Mouse (Mus musculus): Measurements from ENCODE around the gene Olfr237-ps1. TPM values are rescaled to one million over a fixed set of nuclear protein-coding genes. Genes with fewer than 3 reads are reported as not detected.

Gene Olfr237-ps1
- polyA plus RNA-seq, 1 experiment from 2014 or later = not detected

GRCm38 (mm10) chr6:43196781-43197180 is 50.4 kb downstream of the Olfr237-ps1 start, which contains the start of gene Olfr435:
Olfr435 (plus strand) TSS chr6:43197146.
- H3K4me1 ChIP-seq (ENCODE audit: control insufficient read depth, insufficient read depth, low read depth, low read length) = no peaks in the 10 kb centered on the region
- H3K4me2 ChIP-seq (ENCODE audit: low read length) = no peak within 1 kb of the TSS
- H3K9me3 ChIP-seq (ENCODE audit: control insufficient read depth, low read length) = no peaks in the 10 kb centered on the region
- H3K27ac ChIP-seq (ENCODE audit: low read depth, low read length) = no peak within 1 kb of the TSS
- no peaks in the 10 kb centered on the region for H3K27me3 ChIP-seq (replicated peaks; ENCODE audit: control insufficient read depth, insufficient read depth, low read length)
- no peak for ATAC-seq
- no peaks in the 10 kb centered on the region for H3K36me3 ChIP-seq (ENCODE audit: control insufficient read depth, insufficient read depth, low read length)
- no peak within 1 kb of the TSS for H3K9ac ChIP-seq (ENCODE audit: low read depth, low read length)
- no peak within 1 kb of the TSS for H3K4me3 ChIP-seq (ENCODE audit: low read length)

- ATAC-seq = no peak
- Histone ChIP-seq H3K36me3 (ENCODE audit: control insufficient read depth, insufficient read depth, low read length) (no peaks in the 10 kb centered on the region), H3K4me3 (ENCODE audit: low read length) (no peak overlapping the region), H3K27me3 (replicated peaks; ENCODE audit: control insufficient read depth, insufficient read depth, low read length) (no peaks in the 10 kb centered on the region), H3K4me1 (ENCODE audit: control insufficient read depth, insufficient read depth, low read depth, low read length) (no peaks in the 10 kb centered on the region), H3K9ac (ENCODE audit: low read depth, low read length) (no peak overlapping the region), H3K27ac (ENCODE audit: low read depth, low read length) (no peak overlapping the region), H3K9me3 (ENCODE audit: control insufficient read depth, low read length) (no peaks in the 10 kb centered on the region), H3K4me2 (ENCODE audit: low read length) (no peak overlapping the region)
- WGBS = 88% methylated on average over 3 of the region's 3 CpGs
Observed at GRCm38 (mm10) chr6:43198094-43198493, 51.7 kb downstream of the Olfr237-ps1 start.

GRCm38 (mm10) chr6:43202786-43203185 is 56.4 kb downstream of the Olfr237-ps1 start:
- H3K4me3 ChIP-seq (ENCODE audit: low read length) = no peak overlapping the region
- no peak for ATAC-seq

GRCm38 (mm10) chr6:43205355-43205754 is 59.0 kb downstream of the Olfr237-ps1 start:
- H3K4me3 ChIP-seq (ENCODE audit: low read length) = no peak overlapping the region
- H3K4me2 ChIP-seq (ENCODE audit: low read length) = no peak overlapping the region
- H3K36me3 ChIP-seq (ENCODE audit: control insufficient read depth, insufficient read depth, low read length) = no peaks in the 10 kb centered on the region
- H3K4me1 ChIP-seq (ENCODE audit: control insufficient read depth, insufficient read depth, low read depth, low read length) = no peaks in the 10 kb centered on the region
- H3K27me3 ChIP-seq (replicated peaks; ENCODE audit: control insufficient read depth, insufficient read depth, low read length) = no peaks in the 10 kb centered on the region
- H3K27ac ChIP-seq (ENCODE audit: low read depth, low read length) = no peak overlapping the region
- no peak overlapping the region for H3K9ac ChIP-seq (ENCODE audit: low read depth, low read length)
- 36% methylated on average over 2 of the region's 2 CpGs for WGBS
- no peaks in the 10 kb centered on the region for H3K9me3 ChIP-seq (ENCODE audit: control insufficient read depth, low read length)
- ATAC-seq = no peak

More at GRCm38 (mm10) chr6:43202786-43203185, 56.4 kb downstream of the Olfr237-ps1 start:
- H3K27ac ChIP-seq (ENCODE audit: low read depth, low read length) = no peak overlapping the region
- no peaks in the 10 kb centered on the region for H3K9me3 ChIP-seq (ENCODE audit: control insufficient read depth, low read length)
- H3K27me3 ChIP-seq (replicated peaks; ENCODE audit: control insufficient read depth, insufficient read depth, low read length) = no peaks in the 10 kb centered on the region
- H3K4me2 ChIP-seq (ENCODE audit: low read length) = no peak overlapping the region
- H3K36me3 ChIP-seq (ENCODE audit: control insufficient read depth, insufficient read depth, low read length) = no peaks in the 10 kb centered on the region
- H3K4me1 ChIP-seq (ENCODE audit: control insufficient read depth, insufficient read depth, low read depth, low read length) = no peaks in the 10 kb centered on the region
- H3K9ac ChIP-seq (ENCODE audit: low read depth, low read length) = no peak overlapping the region

Other genes starting within 250 kb of the Olfr237-ps1 start
- not detected in 2 replicates for gene Olfr447, start 237.7 kb upstream of the Olfr237-ps1 start, polyA plus RNA-seq (2015; fragmentation: Nextera tagmentation; extraction: Ambion mirVana)
- not detected in 2 replicates for gene Olfr446, start 225.2 kb upstream of the Olfr237-ps1 start, polyA plus RNA-seq (2015; fragmentation: Nextera tagmentation; extraction: Ambion mirVana)
- gene Olfr444, start 197.5 kb upstream of the Olfr237-ps1 start, polyA plus RNA-seq (2015; fragmentation: Nextera tagmentation; extraction: Ambion mirVana) = not detected in 2 replicates
- not detected in 2 replicates for gene Olfr441, start 40.2 kb upstream of the Olfr237-ps1 start, polyA plus RNA-seq (2015; fragmentation: Nextera tagmentation; extraction: Ambion mirVana)
- not detected in 2 replicates for gene Olfr437, start 16.7 kb downstream of the Olfr237-ps1 start, polyA plus RNA-seq (2015; fragmentation: Nextera tagmentation; extraction: Ambion mirVana)
- gene Olfr13, start 25.6 kb downstream of the Olfr237-ps1 start, polyA plus RNA-seq (2015; fragmentation: Nextera tagmentation; extraction: Ambion mirVana) = not detected in 2 replicates
- not detected in 2 replicates for gene Olfr435, start 50.6 kb downstream of the Olfr237-ps1 start, polyA plus RNA-seq (2015; fragmentation: Nextera tagmentation; extraction: Ambion mirVana)
- gene Olfr434, start 66.5 kb downstream of the Olfr237-ps1 start, polyA plus RNA-seq (2015; fragmentation: Nextera tagmentation; extraction: Ambion mirVana) = not detected in 2 replicates
- not detected in 2 replicates for gene Olfr47, start 85.0 kb downstream of the Olfr237-ps1 start, polyA plus RNA-seq (2015; fragmentation: Nextera tagmentation; extraction: Ambion mirVana)
- 2.0 and 3.2 TPM in 2 replicates for gene Arhgef5, start 119.0 kb downstream of the Olfr237-ps1 start, polyA plus RNA-seq (2015; fragmentation: Nextera tagmentation; extraction: Ambion mirVana)
- gene Nobox, start 163.0 kb downstream of the Olfr237-ps1 start, polyA plus RNA-seq (2015; fragmentation: Nextera tagmentation; extraction: Ambion mirVana) = not detected in 2 replicates